Mouse (Mus musculus) telencephalon, adult 2 months (tissue): Measurements from ENCODE around the gene H3f3b.
"Not testable (repeated sequence)": the region's sequence is repeated elsewhere in the genome, so short reads cannot be mapped to it uniquely, and the experiment has no call there.

Experiments
- DNase-seq: peaks from one replicate; pipeline ENCODE4 v3.0.0-alpha.2; 2011; ENCODE audit warnings: low read depth, low spot score

H3f3b gene

GRCm38 (mm10) chr11:116021328-116022220 lies 6.2 kb downstream of the H3f3b start:
- DNase-seq: no peak

DNA sequence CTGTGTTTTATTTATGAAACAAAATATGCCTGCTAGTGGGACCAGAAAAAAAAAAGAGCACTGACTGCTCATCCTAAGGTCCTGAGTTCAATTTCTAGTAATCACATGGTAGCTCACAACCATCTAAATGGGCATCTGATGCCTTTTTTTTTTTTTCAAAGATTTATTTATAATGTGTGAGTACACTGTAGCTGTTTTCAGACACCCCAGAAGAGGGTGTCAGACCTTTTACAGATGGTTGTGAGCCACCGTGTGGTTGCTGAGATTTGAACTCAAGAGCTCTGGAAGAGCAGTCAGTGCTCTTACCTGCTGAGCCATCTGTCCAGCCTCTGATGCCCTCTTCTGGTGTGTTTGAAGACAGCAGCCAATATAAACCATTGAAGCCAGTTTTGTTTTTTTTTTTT lies 7.2 kb downstream of the H3f3b start:
- DNase-seq: no peak

GRCm38 (mm10) chr11:116019976-116020411 lies 7.8 kb downstream of the H3f3b start:
- no peak for DNase-seq

GRCm38 (mm10) chr11:116019360-116019791 lies 8.4 kb downstream of the H3f3b start:
- DNase-seq: no peak

- not testable (repeated sequence) for DNase-seq
Observed at GRCm38 (mm10) chr11:116018867-116019266, 8.9 kb downstream of the H3f3b start.

DNA sequence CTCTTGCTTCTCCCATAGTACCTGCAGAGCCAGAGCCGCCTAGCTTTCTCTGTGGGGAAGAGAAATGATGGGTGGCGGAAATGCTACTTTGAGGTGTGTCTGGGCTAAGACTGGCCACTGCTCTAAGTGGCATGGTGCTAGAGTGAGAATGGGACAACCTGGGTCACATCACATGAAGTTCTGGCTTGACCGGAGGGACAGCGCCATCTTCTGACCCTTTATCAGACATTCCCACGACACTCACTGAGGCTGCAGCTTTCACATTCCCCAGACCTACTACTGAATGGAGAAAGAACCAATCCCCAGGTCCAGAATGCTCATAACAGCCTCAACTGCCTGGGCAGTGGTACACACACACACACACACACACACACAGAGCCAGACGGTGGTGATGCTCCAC lies 9.7 kb downstream of the H3f3b start:
- DNase-seq: no peak

DNA sequence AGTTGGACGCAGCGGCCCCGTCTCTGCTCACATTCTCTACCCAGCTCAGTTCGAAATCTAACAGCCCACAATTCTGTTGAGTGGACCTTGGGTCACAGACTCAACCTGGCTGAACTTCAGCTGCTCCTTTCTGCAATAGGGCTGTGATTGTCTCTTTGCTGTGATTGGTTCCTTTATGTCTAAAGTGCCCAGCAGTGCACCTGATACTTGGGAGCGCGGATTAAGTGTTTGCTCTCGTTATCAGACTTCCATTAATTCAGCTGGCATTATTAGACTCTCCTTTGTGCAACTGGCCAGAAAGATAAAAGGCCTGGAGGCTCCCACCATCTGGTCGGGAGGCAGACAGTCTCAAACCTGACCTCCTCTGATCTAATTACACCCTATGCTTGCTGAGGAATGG lies 12.9 kb downstream of the H3f3b start:
- no peak for DNase-seq

DNA sequence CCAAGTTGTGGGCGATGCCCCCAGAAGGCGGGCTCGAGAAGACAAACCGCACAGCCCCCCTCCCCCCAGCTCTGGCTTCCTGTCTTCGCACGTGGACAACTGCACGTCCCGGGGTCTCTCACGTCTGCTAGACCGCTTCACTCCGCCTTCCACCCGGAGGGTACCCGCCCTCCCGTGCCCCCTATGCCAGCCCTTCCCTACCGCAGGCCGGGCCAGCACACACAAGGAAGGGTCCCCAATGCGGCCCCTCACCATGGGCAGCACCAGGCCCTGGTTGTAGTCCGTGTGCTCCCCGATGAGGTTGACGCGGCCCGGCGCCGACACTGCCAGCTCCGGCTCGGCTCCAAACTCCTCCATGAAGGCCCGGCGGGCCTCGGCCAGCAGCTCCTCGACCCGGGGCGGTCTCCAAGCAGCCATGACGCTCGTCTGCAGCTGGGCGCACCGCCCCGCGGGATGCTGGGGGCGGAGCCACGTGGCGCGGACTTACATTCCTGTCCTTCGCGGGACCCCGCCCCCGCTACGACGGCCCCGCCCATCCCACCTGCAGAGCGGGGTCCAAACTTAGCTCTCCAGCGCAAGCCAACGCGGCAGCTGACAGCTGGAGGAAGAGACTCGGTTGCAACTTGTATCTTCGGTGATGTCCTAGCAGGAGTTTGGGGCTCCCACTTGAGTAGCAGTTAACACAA lies 15.4 kb downstream of the H3f3b start, which contains the start of gene Galk1:
TSS of gene Galk1 (minus strand) at position 458 of the 686 bp plus-strand sequence.
- DNase-seq: peak; percentile 74

DNA sequence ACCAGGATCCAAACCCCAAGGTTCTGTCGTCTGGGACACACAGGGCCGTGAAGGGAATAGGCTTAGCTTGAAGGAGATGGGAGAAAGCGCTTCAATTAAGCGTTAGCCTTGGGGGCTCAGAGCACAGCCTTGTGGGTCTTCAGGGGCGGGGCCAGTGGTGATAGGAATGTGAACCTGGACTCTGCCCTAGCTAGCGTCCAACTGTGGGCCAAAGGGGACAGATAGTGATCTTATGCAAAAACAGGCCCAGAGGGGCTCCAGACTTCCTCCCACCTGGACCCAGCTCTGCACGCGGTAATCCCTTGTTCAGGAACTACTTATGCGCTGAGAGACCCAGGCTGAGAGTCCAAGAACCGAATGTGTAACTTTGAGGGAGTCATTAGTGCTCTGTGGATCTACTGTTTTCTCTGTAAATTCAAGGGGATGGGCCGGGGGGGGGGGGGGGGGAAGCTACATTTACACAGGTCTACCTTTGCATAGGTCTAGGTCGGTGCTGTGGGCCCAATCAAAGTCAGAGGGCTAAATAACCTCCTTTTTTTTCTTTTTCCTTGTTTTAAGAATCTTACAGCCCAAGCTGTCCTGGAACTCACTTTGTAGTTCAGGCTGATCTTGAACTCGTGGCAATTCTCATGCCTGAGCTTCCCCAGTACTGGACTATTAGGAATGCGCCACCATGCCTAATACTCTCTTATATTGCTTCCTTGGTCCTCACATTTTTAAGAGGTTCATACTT lies 16.1 kb downstream of the H3f3b start:
- no peak for DNase-seq

- DNase-seq: no peak
Observed at GRCm38 (mm10) chr11:116010948-116011347, 16.8 kb downstream of the H3f3b start.

GRCm38 (mm10) chr11:116010146-116010545 lies 17.6 kb downstream of the H3f3b start:
- DNase-seq: no peak

DNA sequence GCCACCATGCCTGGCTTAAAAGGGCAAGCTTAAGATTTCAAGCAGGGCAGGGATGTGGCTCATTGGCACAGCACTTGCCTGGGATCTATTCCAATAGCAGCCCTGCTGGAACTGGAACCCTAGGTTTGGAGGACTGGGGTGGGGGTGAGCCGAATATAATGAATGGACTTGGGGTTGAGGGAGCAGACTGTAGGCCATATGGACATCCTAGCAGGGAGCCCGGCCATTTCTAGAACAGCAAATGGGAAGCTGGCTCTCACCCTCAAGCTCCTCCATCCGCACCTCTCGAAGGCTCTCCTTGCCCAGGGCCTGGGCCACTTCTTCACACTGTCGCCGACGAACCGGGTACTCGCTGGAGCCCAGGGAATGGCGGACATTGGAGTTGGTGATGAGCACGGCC lies 18.1 kb downstream of the H3f3b start:
- no peak for DNase-seq

DNA sequence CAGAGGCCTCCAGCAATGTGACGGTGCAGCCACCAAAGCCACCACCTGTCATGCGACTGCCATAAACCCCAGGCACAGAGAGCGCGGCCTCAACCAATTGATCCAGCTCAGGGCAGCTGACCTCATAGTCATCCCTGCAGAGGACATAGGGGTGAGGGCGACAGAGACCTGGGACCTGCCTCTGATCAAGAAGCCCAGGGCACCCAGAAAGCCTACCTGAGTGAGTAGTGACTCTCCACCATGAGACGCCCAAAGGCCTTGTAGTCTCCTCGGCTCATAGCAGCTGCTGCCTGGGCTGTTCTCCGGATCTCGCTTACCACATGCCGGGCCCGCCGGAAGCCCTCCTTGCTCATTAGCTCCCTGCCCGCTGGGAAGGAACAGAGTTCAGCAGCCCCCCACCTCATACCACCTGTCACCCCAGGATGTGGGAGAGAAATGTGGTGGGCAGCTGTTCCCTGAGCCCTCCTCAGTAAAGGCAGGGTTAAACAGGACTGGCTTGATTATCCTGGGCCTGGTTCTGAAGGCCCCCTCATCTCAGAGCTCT lies 18.9 kb downstream of the H3f3b start:
- DNase-seq: no peak

GRCm38 (mm10) chr11:116008411-116008810 lies 19.4 kb downstream of the H3f3b start:
- no peak for DNase-seq

- no peak for DNase-seq
Observed at GRCm38 (mm10) chr11:116007095-116007850, 20.5 kb downstream of the H3f3b start.

- DNase-seq: no peak
Observed at GRCm38 (mm10) chr11:116005701-116006419, 21.9 kb downstream of the H3f3b start.

GRCm38 (mm10) chr11:116004840-116005700 lies 22.7 kb downstream of the H3f3b start:
- no peak for DNase-seq

- DNase-seq: no peak
Observed at GRCm38 (mm10) chr11:116004186-116004823, 23.5 kb downstream of the H3f3b start.

- no peak for DNase-seq
Observed at GRCm38 (mm10) chr11:116002894-116003293, 24.9 kb downstream of the H3f3b start.
